Mouse (Mus musculus) layer of hippocampus, postnatal 14 days (tissue): ENCODE results near the gene Traf4. TPM values are rescaled to one million over a fixed set of nuclear protein-coding genes. Genes with fewer than 3 reads are reported as not detected.
"Not testable (repeated sequence)": the region's sequence is repeated elsewhere in the genome, so short reads cannot be mapped to it uniquely, and the experiment has no call there.

Experiments
- DNase-seq, 2 experiments: peaks; one replicate each; pipeline ENCODE4 v3.0.0; 2021 to 2022; ENCODE audit warnings: low spot score in 2 of 2, mixed read lengths in 1 of 2
- total RNA-seq, 2 experiments: library from RNA; stranded (reverse); gene quantifications; 2 replicates each; pipeline ENCODE4 v1.2.3; 2021

The Traf4 gene
- total RNA-seq, 2 experiments from 2014 or later = 33.8 to 34.9 TPM

GRCm38 (mm10) chr11:78146168-78146567 is 19.2 kb downstream of the Traf4 start:
- no peak for DNase-seq

DNA sequence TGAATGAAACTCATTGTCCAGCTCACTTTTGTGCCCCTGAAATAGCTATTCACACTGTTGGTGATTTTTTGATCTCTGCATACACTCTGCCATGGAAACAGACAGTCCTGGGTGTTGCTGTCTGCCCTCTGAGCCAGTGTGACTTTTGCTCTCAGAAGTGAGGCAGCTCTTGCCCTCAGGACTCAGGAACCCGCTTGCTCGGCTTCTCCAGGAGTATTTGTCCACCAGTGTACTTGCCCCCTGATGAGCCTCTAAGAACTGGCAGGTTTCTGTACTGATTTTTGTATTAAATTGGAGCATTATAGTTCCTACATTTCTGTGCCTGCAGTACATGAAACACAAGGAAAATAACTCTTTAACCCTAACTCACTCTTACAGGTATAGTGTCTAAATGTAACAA is 21.9 kb downstream of the Traf4 start:
- DNase-seq = no peak

DNA sequence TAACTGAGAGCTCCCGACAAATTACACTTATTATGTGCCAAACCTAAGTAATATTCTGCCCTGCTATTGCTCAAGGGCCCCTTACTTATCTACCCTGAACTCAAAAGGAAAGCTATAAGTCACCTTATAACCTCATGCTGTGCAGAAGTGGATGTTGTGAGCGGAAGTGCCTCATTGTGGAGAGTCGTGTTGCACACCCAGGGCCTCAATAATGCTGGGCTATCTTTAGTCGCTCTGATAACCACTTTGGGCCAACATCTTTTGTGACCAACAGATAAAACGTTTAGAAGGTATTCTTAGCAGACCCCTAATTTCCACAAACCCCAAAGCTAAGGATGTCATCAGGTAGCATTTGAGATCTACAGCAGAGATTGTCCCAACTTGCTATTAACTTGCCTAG is 24.7 kb downstream of the Traf4 start:
- no peak for DNase-seq

GRCm38 (mm10) chr11:78138023-78138422 is 27.4 kb downstream of the Traf4 start:
- DNase-seq = no peak

GRCm38 (mm10) chr11:78137584-78137983 is 27.8 kb downstream of the Traf4 start:
- DNase-seq = no peak

DNA sequence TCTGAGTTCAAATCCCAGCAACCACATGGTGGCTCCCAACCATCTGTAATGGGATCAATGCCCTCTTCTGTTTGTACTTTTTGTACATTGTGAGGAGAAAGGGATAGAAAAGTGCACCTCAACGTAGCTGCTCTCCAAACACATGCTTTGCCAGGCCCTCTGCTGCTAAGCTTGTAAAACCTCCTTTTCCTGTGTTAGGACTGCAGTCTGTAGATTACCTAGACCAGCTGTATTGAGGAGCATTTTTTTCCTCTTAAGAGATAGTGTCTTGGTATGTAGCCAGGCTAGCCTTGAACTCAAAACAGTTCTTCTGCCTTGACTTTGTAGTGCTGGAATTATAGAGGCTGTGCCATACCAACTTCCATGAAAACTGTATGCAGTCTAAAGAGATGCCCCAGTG is 29.3 kb downstream of the Traf4 start:
- DNase-seq = no peak

GRCm38 (mm10) chr11:78135314-78135713 is 30.1 kb downstream of the Traf4 start:
- not testable (repeated sequence) for DNase-seq

DNA sequence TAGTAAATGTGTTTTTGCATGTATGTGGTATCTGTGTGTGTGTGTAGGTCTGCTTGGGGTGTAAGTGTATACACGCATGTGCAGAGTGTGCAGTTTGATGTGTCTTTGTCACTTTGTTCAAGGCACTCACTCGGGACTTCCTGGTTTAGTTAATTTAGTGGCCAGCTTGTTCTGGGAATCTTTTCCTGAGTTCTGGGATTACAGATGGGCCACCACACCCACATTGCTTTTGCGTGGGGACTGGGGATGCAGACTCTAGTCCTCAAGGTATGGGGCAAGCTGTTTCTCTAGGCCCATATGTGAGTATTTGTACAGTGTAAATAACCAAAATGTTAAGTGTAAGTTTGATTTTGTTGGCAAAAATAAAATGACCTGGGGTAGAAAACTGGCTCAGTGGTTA is 31.0 kb downstream of the Traf4 start:
- peak in 1 of 2 experiments; percentile 65 for DNase-seq

- no peak for DNase-seq
Observed at GRCm38 (mm10) chr11:78133915-78134314, 31.5 kb downstream of the Traf4 start.

GRCm38 (mm10) chr11:78129458-78129857 is 35.9 kb downstream of the Traf4 start:
- DNase-seq = no peak

DNA sequence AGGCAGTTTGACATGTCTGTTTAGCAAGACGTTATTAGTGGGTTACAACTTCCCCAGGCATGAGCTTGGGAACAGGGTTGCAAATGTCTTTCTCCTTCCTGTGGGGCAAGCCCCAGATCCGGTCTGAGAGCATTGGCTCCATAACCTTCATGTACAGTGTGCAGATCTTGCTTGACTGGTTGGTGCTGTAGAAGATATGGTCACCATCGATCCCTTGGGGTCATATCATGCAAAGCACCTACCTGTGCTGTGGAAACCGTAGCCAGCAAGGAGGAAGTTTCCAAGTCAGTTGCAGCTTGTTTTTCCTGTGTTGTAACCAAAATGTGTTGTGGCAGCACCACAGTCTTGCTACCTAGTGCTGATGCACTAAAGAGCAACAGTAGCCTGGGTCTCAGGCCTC is 38.6 kb downstream of the Traf4 start:
- no peak for DNase-seq

- DNase-seq = no peak
Observed at GRCm38 (mm10) chr11:78125691-78126090, 39.7 kb downstream of the Traf4 start.

DNA sequence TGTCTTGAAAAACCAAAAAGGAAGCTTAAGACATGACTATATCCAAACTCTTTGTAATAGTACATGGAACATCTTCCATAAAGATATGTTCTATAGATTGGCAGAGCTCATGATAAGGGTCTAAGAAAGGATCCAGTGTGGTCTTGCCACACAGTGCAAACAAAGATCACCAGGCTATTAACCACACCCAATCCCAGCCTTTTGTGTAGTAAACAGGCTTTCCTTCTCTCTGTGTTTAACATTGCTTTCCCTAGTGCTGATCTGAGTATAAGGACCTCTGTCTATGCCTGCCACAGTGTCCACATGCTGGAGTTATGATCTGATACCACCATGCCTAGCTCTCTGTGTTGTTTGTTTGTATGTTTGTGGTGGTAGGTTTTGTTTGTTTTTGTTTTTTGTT is 41.6 kb downstream of the Traf4 start:
- no peak for DNase-seq

GRCm38 (mm10) chr11:78122815-78123214 is 42.6 kb downstream of the Traf4 start:
- DNase-seq = no peak

- DNase-seq = no peak
Observed at GRCm38 (mm10) chr11:78121176-78121575, 44.2 kb downstream of the Traf4 start.

DNA sequence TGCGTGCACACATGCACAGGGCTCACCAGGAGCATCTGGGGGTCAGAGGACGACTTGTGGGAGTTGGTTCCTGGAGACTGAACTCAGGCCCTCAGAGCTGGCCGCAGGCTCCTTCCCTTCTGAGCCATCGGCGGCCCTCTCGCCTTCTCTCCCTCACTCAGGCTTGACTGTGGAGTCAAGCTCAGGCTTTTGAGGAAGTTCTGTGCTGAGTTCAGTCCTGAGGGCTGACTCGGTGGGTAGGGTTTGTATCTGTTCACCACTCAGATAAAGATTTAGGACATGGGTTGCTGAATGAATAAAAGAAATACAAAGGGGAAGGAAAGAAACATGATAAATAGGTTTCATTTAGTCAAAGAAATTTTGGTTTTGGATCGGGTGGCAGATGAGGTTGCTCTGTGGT is 45.5 kb downstream of the Traf4 start:
- no peak for DNase-seq

- no peak for DNase-seq
Observed at GRCm38 (mm10) chr11:78118467-78118866, 46.9 kb downstream of the Traf4 start.

DNA sequence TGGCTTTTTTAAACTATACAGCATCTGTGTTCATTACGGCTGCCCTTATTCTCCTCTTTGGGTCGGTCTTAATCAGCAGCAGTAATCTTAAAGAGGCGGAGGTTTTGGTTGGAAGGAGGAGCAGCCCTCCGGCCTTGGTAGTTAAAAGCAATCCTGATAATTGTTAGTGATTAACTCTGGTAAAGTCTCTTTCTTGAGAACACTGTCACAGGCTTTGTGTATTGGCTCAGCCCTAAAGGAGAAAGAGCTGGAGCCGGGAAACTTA is 49.3 kb downstream of the Traf4 start:
- no peak for DNase-seq

- peak; percentile 86 to 95 for DNase-seq
Observed at GRCm38 (mm10) chr11:78115367-78116145, 49.8 kb downstream of the Traf4 start.

DNA sequence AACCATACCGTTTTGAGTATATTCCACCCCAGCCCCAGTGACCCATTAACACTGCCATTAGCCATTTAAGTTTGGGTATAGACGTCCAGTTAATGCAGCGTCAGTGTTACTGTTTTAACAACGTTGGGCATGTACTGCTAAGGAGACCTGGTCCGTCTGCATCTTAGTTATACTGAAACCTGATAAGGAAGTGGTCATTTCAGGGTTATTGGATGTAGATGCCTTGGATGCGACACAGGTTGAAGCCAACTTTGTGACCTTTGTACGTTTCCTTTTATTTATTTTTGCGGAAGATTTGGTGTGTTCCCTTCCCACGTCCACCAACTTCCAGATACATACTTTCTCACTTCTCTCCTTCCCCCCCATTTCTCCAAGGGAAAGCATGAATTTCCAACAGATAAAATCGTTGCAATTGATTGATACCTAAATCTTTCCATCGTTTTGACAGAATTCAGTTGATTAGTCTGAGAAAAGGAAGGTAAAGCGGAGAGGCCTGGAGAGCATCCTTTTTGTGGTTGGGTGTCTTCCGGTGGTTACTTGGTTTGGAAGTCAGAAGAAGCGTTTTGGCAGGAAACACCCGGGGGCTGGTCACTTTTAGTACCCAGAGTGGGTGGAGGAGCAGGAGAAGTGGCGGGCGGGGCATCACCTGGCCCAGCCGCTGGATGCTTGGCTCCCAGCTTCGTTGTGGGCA is 50.6 kb downstream of the Traf4 start:
- no peak for DNase-seq

GRCm38 (mm10) chr11:78113616-78114015 is 51.8 kb downstream of the Traf4 start:
- DNase-seq = peak in 1 of 2 experiments; percentile 44
